Mouse (Mus musculus) layer of hippocampus, adult 8-10 months (tissue): ENCODE measurements around the gene Nr2c2. TPM values are rescaled to one million over a fixed set of nuclear protein-coding genes. Genes with fewer than 3 reads are reported as not detected.
A peak's percentile ranks its signal among the peaks of the same experiment; 100 is the strongest.

ENCODE experiments used
- DNase-seq, 2 experiments: peaks; one replicate each; pipeline ENCODE4 v3.0.0; 2022; ENCODE audit warnings: low spot score in 2 of 2
- total RNA-seq, 4 experiments: library from RNA; stranded (reverse); gene quantifications; 2 replicates each; pipeline ENCODE4 v1.2.4; 2022

The Nr2c2 gene
- total RNA-seq, 4 experiments from 2014 or later: 83.3 to 91.6 (median 89.0) TPM

DNA sequence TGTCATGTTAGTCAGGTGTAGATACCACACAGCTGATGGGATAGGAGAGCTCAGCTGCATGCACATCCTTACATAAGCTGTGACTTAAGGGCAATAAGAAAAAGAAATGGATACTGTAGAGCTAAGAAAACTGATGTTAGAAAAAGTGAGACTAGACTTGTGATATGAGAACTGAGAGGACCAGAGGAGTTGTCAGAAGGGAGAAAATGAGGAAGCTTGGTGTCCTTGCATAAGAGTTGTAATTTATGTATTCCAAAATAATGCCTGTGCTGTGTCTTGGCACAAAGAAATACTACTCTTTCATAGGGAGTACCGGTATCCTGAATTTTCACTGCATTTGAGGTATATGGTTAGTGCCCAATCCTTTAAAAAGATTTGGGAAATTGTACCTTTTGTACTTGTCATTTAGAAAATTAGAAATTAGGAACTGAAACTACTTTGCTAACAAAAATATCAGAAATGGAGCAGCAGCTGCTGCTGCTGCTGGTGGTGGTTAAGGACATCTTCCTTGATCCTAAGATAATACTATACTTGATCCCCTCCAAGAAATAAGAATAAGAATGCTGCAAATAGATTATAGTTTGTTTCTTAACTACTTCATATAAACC lies 35.8 kb downstream of the Nr2c2 start:
- DNase-seq: no peak

DNA sequence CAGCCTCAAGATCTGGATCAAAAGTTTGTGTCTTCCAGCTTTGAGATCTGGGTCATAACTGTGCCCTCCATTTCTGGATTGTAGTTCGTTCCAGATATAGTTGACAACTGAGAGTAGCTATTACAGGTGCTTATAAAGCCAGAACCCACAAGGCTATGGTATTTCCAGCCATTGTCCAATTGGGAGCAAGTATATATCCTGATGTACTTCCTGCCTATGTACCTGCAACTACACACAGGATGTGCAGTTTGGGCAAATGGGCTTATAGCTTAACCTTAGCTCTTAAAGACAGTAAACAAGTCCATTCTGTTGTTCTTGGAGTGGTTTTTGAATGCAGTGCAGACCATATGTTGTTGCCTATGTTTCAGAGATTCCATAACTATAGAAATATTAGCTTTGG lies 40.3 kb downstream of the Nr2c2 start:
- no peak for DNase-seq

DNA sequence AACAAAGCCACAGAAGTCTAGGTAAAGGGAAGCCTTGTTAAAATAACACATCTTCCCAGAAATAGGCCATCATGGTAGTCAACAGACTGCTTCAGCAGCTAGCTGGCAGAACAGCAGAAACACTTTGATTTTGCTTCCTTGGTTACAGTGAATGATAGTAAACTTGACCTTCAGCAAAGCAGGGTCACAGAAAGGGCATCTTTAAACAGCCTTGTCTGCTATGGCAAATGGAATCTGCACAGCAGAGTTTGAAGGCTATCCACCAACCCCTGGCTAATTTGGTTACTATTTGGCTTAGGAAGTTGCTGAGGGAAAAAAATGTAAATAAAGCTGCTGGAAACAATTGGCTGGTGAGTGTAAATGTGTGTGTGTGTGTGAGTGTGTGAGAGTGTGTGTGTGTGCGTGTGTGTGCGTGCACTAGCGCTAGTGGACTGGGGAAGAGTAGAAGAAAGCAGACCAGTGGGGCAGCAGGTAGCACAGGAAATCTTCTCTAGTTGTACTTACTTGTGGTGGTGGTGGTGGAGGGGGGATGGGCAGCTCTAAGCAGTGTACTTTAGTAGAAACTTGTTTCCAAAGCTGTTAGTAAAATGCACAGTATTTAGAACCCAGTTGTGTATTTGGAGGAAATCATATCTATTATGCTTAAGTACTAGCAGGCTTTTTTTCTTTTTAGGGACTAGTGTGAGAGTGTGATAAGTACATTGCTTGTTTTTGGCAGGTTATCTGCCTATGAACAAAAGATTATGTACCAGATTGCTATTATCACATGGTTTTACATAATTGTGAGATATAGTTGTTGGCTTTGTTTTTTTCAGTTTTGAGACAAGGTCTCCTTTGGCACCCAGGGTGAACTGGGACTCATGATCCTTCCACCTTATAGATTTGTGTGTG lies 41.1 kb downstream of the Nr2c2 start:
- DNase-seq: no peak

DNA sequence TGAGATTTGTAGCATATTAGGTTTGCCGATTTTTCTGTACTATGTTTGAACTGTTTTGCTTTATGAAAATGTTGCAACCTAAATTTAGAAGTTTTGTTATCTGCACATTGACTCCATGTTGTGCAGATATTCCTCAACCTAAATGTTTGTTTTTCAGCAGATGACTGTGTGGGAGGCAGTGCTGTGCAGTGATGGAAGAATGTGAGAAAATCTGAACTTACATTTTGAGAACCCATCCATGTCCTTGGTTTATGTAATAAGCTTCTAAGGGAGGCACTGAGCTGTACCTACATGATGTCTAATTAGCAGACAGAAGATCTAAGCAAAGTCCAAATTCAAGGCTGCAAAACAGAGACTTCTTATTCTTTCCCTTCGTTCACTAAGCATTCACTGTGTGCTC lies 42.4 kb downstream of the Nr2c2 start:
- DNase-seq: no peak

DNA sequence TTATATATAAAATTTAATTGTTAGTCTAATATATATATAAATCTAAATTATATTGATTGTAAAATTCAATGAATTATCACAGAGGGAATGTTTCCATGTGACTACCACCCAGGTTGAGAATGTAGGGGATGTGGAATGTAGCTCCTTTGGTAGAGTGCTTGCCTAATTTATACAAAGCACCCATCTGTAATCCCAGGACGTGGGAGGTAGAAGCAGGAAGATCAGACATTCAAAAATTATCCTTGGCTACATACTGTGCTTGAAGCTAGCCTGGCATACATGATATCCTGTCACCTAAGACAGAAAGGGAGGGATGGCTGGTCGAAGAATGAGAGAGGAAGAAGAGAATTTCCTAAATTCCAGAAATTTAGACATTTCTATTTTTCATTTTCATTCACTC lies 45.2 kb downstream of the Nr2c2 start:
- no peak for DNase-seq

DNA sequence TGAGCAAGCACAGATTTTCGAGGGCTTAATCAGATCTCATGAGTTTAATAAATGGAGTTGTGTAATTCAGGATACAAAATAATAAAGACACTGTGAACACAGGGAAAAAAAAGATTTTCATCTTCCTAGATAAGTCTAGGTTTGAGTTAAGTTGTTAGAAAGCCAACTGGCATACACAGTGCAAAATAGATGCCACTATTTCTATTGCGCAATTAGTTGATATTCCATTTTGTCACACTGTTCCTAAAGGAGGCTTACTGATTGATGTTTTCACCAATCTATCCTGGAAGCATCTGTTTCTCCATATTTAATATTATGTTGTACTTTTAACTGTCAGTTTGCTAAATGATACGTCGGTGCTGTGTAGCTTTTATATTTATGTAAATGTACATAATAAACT lies 54.7 kb downstream of the Nr2c2 start:
- DNase-seq: no peak

DNA sequence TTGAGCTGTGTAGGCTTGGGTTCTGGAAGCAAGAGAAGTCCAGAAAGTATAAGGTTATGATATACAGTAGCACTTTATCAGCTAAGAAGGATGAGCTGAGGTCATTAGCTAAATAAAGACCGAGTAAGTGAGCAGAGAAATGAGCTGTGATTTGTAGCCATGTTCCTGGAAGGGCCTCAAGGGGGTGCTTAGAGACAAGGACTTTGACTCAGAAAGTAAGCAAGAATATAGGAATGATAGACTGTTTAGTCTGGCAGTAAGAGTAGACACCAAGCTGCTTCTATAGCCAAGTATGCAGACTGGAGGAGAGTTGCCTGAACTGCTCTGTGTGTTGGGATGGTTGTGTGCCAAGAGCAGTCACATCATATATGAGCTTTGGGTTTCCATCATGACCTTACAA lies 62.6 kb downstream of the Nr2c2 start:
- no peak for DNase-seq

DNA sequence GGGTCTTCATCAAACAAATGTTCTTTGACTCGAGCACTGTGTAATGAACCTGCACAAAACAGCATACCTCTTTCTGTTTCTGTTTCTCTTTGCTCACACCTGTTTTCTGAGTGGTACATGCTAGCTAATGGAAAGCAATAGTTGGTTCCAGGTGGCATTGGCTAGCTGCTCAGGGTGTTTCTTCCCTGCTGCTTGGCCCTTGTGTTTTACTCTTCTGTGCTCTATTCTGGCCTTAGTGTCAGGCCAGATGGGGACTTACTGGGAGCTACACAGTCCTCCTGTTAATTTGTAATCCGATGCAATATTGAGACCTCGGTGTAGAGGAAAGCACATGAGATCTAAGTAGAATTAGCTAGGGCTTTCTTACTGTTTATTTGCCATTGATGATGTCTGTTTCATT lies 67.6 kb downstream of the Nr2c2 start:
- DNase-seq: no peak

DNA sequence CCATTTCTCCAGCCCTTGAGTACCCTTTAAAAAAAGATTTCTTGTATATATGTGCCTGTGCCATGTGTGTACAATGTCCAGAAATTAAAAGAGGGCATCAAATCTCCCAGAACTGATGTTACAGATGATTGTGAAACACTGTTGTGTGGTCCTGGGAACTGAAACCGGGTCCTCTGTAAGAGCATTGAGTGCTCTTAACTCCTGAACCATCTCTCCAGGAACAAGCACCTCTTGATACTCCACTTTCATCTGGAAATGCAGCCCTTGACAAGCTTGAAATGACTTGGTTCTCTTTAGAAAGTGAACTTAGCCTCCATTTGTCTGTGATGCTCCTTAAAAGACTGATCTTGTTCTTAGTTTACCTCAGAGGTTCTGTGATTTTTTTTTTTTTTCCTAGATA lies 71.5 kb downstream of the Nr2c2 start:
- no peak for DNase-seq

DNA sequence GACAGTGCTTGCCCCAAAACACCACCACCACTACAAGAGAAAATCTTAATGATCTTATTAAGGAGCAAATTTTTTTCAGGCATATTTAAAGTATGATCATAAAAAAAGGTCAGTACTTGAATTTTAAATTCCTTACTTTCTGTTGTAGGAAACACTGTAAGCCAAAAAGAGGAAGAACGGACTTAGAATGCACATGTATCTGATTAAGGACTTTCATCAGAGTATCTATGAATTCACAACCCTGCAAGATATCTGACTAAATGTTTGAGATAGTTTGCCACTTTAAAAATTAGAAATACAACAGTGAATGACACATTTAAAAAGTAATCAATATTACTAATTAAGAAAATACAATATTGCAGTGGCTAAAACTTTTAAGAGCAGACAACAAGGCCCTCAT lies 85.3 kb downstream of the Nr2c2 start:
- no peak for DNase-seq

DNA sequence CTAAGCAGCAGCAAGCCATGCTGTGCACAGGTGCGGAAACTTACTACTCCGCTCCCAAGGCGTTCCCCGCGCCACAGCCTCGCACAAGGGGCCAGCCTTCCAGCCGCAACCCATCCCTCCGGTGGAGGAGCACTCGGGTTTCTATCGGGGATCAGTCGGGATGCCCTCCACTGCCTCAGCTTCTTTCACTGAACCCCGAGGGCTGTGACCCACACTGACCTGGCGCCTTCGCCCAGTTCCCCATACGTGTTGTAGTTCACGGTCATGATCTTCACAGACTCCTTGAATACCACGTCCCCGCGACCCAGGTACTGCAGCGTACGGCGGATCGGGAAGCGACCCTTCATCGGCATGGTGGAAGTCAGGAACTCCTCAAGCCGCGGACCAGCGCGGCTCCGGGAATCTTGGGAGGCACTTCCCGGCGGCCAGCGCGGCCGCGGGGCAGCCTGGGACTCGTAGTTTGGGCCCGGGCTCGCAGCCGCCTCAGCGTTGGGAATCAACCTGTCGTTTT lies 92.5 kb downstream of the Nr2c2 start, which contains the start of gene Mrps25:
Gene Mrps25 (minus strand): TSS at position 413 of the 511 bp plus-strand sequence.
- DNase-seq: peak; percentile 34 to 61

DNA sequence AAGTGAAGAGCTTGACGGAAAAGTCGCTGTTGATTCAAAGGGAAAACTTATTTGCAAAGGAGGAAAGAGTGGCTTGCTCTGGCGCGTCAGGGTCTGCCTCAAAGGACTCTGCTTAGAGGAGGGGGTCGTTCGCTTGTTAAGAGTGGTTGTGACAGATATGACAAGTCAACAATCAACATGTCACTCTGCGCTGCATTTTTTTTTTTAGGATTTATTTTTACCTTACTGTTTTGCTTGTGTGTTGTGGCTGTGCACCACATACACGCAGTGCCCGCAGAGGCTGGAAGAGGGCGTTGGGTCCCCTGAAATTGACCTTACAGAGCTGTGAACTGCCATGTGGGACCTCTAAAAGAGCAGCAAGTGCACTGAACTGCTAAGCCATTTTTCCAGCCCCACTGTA lies 93.0 kb downstream of the Nr2c2 start:
- no peak for DNase-seq

DNA sequence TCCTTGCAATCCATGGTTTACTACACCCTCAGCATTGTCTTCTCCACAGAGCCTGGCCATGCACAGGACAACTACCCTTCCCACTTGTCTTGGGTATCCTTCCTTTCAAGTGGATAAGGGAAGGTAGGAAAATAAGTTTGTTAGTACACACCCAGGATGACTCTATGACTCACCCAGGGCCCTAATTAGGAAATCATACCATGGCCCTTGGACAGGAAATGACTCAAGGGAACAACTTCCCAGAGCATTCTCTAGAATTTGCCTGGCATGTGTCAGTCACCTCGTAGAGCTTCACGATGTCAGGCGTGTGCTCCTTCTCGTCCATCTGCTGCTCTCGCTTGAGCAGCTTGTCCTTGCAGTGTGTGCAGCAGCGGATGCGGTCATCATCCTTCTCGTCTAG lies 108.2 kb downstream of the Nr2c2 start:
- no peak for DNase-seq

DNA sequence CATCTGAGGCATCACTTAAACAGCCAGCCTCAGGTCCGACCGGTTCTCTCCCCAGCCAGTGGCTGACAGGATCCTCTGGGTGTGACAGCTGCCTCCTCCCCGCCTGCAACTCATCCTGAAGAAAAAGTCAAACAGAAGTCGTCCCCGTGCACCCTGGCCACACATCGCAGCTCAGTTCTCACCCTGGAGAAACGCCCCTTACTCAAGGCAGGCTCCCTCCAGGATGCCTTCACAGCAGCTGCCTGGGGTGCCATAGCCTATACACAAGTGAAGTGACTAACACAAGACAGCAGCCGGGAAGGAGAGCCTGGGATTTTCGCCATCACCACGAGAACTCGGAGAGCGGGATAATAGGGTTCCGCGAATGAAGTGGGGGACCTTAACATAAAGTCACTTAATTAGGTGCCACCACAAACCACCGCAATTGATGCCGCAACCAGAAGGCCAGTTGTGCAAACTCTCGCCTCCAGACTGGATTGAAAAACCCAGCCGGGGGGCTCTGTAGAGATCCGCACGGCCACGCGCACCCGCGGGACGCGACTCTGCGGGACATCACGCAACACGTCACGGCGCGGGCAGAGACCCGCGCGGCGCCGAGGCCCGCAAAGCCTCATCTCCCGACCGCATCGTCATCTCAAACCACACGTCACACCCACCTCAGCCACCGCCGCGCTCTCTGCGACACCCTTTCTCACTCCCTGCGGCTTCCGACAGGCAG lies 123.0 kb downstream of the Nr2c2 start:
- DNase-seq: no peak

DNA sequence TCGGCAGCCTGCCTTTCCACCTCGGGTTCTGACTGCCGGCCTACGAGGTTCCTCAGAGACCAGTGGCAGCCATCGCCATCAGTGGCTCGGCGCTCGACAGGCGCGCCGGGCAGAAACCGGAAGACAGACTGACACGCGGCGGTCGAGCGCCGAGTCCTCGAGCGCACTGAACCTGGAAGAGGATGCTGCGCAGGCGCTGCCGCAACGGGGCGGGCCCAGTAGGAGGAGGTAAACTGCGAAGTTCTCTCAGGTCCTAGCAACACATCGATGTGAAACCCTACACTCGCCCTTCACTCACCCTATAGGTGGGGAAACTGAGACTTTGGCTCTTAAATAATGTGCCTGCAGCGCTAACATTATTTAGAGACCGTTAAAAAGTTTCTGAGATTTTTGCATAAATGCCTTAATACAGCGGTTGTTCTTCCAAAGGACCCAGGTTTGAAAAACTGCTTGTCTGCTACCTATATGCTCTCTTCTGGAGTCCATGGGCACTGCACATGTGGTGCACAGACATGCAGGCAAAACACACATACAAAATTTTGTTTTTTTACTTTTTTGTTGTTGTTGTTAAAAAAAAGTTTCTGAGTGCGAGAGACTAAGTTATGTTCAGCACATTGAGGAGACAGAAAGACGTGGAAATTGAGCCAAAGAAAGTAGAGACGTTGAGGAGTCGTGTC lies 123.7 kb downstream of the Nr2c2 start, which contains the start of gene Rbsn:
Gene Rbsn (minus strand): TSS at position 153 of the 677 bp plus-strand sequence.
- DNase-seq: peak; percentile 78 to 86

DNA sequence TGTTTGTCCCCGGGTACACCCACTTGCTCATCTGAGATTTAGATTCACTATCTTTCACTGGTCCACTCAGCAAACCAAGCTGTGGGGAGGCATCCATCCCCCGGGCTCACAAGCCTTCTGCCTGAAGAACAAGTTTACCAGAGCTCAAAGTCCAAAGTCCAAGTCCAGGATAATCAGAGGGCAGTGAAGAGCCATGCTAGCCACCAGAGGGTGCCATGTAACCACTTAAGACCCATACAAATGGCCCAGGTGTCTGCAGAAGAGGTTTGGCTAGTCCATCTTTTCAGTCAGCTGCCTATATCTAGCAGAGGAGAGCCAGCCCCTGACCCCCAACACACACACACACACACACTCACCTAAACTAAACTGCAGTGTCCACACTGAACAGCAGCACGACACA lies 128.3 kb downstream of the Nr2c2 start:
- DNase-seq: peak; percentile 17 to 40

DNA sequence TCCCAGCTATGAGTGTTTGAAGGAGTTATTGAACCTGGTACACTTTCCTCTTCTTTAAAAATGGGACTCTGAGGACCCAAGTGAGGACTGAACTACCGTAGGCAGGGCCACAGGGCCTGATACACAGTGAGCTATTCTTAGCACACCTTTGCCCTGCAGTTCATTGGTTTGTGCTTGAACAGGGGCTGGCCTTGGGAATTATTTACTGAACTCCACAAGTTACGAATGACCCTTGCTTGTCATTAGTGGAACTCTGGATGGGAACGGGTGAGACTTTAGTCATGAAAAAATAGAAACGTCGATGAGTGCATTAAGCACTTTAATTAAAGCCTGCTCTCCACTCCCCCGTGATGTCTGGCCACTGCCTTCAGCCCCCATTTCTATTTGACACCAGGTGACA lies 130.4 kb downstream of the Nr2c2 start:
- DNase-seq: no peak

DNA sequence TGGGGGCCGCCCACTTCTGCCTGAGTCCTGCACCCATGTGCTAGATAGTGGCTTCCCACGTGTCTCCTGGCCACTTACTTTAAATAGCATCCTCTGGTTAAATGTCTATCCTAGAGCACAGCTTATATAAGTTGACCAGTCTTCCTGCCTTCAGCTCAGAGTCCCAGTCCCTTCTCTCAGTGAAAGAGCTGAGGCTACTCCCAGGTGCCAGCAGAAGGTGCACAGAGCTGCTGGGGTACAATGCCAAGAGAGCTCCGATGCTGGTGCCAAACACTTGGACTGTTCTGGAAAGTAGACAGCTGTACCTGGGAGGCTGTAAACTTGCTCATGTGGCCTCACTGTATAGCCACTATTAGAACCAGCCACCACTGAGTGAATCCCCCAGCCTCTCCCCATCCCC lies 130.8 kb downstream of the Nr2c2 start:
- no peak for DNase-seq
